Comparison of ENCODE assay signal across 8 mouse cellular contexts in the genomic region with DNA sequence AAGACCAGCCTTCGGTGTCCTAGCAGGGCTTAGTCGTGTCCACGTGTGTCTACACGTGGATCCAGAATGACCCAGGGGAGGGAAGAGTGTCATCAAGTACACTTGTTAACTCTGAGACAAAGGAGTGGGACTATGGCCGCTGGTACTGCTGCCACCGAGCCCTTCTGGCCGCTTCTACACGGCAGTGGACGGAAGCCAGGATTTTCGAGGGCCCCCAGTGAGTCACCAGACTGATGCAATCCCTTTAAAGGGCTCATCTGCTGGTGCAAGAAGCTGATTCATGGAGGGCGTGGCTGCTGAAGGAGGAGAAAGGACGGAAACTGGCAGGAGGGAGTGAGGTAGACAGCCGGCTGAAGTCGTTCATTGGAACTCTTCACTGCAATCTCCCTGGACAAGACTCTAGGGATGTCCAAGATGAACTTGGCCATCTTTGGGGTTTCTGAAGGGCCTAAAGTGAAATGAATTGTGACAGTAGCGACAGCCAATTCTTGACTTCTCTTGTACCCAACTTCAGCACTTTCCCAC. TPM values are rescaled to one million over a fixed set of nuclear protein-coding genes. Genes with fewer than 3 reads are reported as not detected.
A peak's percentile ranks its signal among the peaks of the same experiment; 100 is the strongest.
DNase-seq lines count a peak whose midpoint lies in the region; ATAC-seq and TF ChIP-seq lines count a peak whose summit lies in the region.

No protein-coding gene starts in this region.

- peak; percentile 78 for TF ChIP-seq EP300 in CH12.LX (IDR thresholded peaks at IDR 0.05; ENCODE audit: low read length)
- TF ChIP-seq EP300 in heart, postnatal 0 days (IDR thresholded peaks at IDR 0.05; ENCODE audit: low read depth), result peak; percentile 61
- no peak for TF ChIP-seq EP300 in stomach, postnatal 0 days (optimal IDR thresholded peaks at IDR 0.05)

- H3K27me3 ChIP-seq in CH12.LX (replicated peaks), result no peaks in the 10 kb centered on the region
- H3K27me3 ChIP-seq in forebrain, embryonic 12.5 days, result no peaks in the 10 kb centered on the region
- H3K27me3 ChIP-seq in heart, postnatal 0 days (ENCODE audit: control insufficient read depth, insufficient read depth, low read length), result no peaks in the 10 kb centered on the region
- no peaks in the 10 kb centered on the region for H3K27me3 ChIP-seq in liver, embryonic 16.5 days (ENCODE audit: control insufficient read depth, insufficient read depth, low read depth, low read length)
- no peaks in the 10 kb centered on the region for H3K27me3 ChIP-seq in neural tube, embryonic 12.5 days (replicated peaks)
- no peaks in the 10 kb centered on the region for H3K27me3 ChIP-seq in stomach, postnatal 0 days (ENCODE audit: control insufficient read depth, insufficient read depth, low read length)

- peak; percentile 78; the same call in 1 of the 2 replicates for TF ChIP-seq POLR2A in CH12.LX (IDR thresholded peaks at IDR 0.05; ENCODE audit: low read depth, low read length)

- DNase-seq in CH12.LX (ENCODE audit: extremely low read depth), result peak; percentile 97
- DNase-seq in c-Kit-positive CD71-positive TER-119-positive erythroid progenitor cells, embryonic 14.5 days (ENCODE audit: low spot score), result peak; percentile 94
- peak; percentile 97 for DNase-seq in heart, postnatal 0 days (ENCODE audit: low spot score)
- DNase-seq in kidney, postnatal 4 days, result peak; percentile 77 to 87
- DNase-seq in stomach, postnatal 0 days (ENCODE audit: low spot score), result peak; percentile 93

- peaks cover 21 to 77% of the 10 kb centered on the region in 2 experiments for H3K4me1 ChIP-seq in CH12.LX (ENCODE audit: control insufficient read depth in 1 of 2, insufficient read depth in 2 of 2)
- H3K4me1 ChIP-seq in forebrain, embryonic 12.5 days, result peaks cover 46% of the 10 kb centered on the region
- H3K4me1 ChIP-seq in heart, postnatal 0 days (ENCODE audit: control insufficient read depth, insufficient read depth), result peaks cover 42% of the 10 kb centered on the region
- H3K4me1 ChIP-seq in liver, embryonic 16.5 days (ENCODE audit: control insufficient read depth, low read depth, low read length), result peaks cover 65% of the 10 kb centered on the region
- H3K4me1 ChIP-seq in neural tube, embryonic 12.5 days, result peaks cover 38% of the 10 kb centered on the region
- peaks cover 9% of the 10 kb centered on the region for H3K4me1 ChIP-seq in stomach, postnatal 0 days (replicated peaks; ENCODE audit: control insufficient read depth, insufficient read depth)

- H3K9ac ChIP-seq in CH12.LX (ENCODE audit: insufficient read depth, low read depth), result peak overlapping the region; percentile 81
- peak overlapping the region; percentile 59 for H3K9ac ChIP-seq in forebrain, embryonic 12.5 days
- H3K9ac ChIP-seq in heart, postnatal 0 days (replicated peaks; ENCODE audit: low read depth, low read length), result peak overlapping the region; percentile 7
- peak overlapping the region; percentile 61 for H3K9ac ChIP-seq in liver, embryonic 16.5 days (ENCODE audit: low read depth, low read length)
- H3K9ac ChIP-seq in neural tube, embryonic 12.5 days, result peak overlapping the region; percentile 56
- H3K9ac ChIP-seq in stomach, postnatal 0 days (ENCODE audit: low read length), result peak overlapping the region; percentile 57

- H3K79me2 ChIP-seq in CH12.LX (replicated peaks; ENCODE audit: control insufficient read depth, extremely low read depth, insufficient read depth, poor library complexity, severe bottlenecking), result peaks cover 39% of the 10 kb centered on the region

- in situ Hi-C loops in CH12.LX (cut with MboI; ENCODE audit: low pct_ligation_motif_present, low pct_unique_long_range_greater_than_20kb, low sequenced_read_pairs), result no loop called here

- dilution Hi-C loops in CH12.LX (cut with MboI; ENCODE audit: extremely low pct_ligation_motif_present, extremely low pct_unique_long_range_greater_than_20kb, low sequenced_read_pairs), result no loop called here

- H3K36me3 ChIP-seq in CH12.LX (replicated peaks in 1 of 2; ENCODE audit: control insufficient read depth in 1 of 2, insufficient read depth in 1 of 2, low read length in 1 of 2), result peaks cover 9 to 49% of the 10 kb centered on the region in 2 experiments
- H3K36me3 ChIP-seq in forebrain, embryonic 12.5 days (replicated peaks), result peaks cover 3% of the 10 kb centered on the region; the same call in 1 of the 2 replicates
- peaks cover 10% of the 10 kb centered on the region; the same call in 1 of the 2 replicates for H3K36me3 ChIP-seq in heart, postnatal 0 days (replicated peaks; ENCODE audit: control insufficient read depth, insufficient read depth, low read length)
- H3K36me3 ChIP-seq in liver, embryonic 16.5 days (ENCODE audit: control insufficient read depth, insufficient read depth), result no peaks in the 10 kb centered on the region
- peaks cover 8% of the 10 kb centered on the region; the same call in 1 of the 2 replicates for H3K36me3 ChIP-seq in neural tube, embryonic 12.5 days
- H3K36me3 ChIP-seq in stomach, postnatal 0 days (ENCODE audit: control insufficient read depth, insufficient read depth, low read length), result no peaks in the 10 kb centered on the region

- no peak; a peak in 1 of 4 replicates for TF ChIP-seq CTCF in CH12.LX (conservative IDR thresholded peaks at IDR 0.05 in 1 of 2, IDR thresholded peaks at IDR 0.05 in 1 of 2; ENCODE audit: low read depth in 2 of 2, low read length in 2 of 2)
- TF ChIP-seq CTCF in heart, postnatal 0 days (IDR thresholded peaks at IDR 0.05; ENCODE audit: low read depth), result no peak
- peak; percentile 22; the same call in 1 of the 2 replicates for TF ChIP-seq CTCF in stomach, postnatal 0 days (IDR thresholded peaks at IDR 0.05; ENCODE audit: low read depth)

- peak overlapping the region; percentile 91 for H3K4me2 ChIP-seq in CH12.LX (ENCODE audit: insufficient read depth, low read depth, poor library complexity, severe bottlenecking)
- H3K4me2 ChIP-seq in forebrain, embryonic 12.5 days, result peak overlapping the region; percentile 91
- H3K4me2 ChIP-seq in heart, postnatal 0 days (ENCODE audit: low read depth, low read length), result peak overlapping the region; percentile 74
- H3K4me2 ChIP-seq in liver, embryonic 16.5 days (ENCODE audit: low read depth, low read length), result peak overlapping the region; percentile 99
- H3K4me2 ChIP-seq in neural tube, embryonic 12.5 days (replicated peaks), result peak overlapping the region; percentile 96
- peak overlapping the region; percentile 90 for H3K4me2 ChIP-seq in stomach, postnatal 0 days (replicated peaks; ENCODE audit: low read depth)

- no peak for TF ChIP-seq RAD21 in CH12.LX (IDR thresholded peaks at IDR 0.05; ENCODE audit: low read depth, low read length)

- WGBS in forebrain, embryonic 12.5 days, result under 1% methylated on average over 15 of the region's 15 CpGs
- under 1% methylated on average over 15 of the region's 15 CpGs for WGBS in heart, postnatal 0 days
- under 1% methylated on average over 15 of the region's 15 CpGs for WGBS in liver, embryonic 16.5 days (ENCODE audit: insufficient replicate concordance)
- 2% methylated on average over 15 of the region's 15 CpGs for WGBS in neural tube, embryonic 12.5 days
- under 1% methylated on average over 15 of the region's 15 CpGs for WGBS in stomach, postnatal 0 days

- H3K27ac ChIP-seq in CH12.LX (ENCODE audit: insufficient read depth, low read depth), result peak overlapping the region; percentile 98
- H3K27ac ChIP-seq in forebrain, embryonic 12.5 days, result peak overlapping the region; percentile 82
- H3K27ac ChIP-seq in heart, postnatal 0 days (ENCODE audit: low read depth), result peak overlapping the region; percentile 90
- peak overlapping the region; percentile 93 for H3K27ac ChIP-seq in liver, embryonic 16.5 days (ENCODE audit: low read length)
- peak overlapping the region; percentile 62 for H3K27ac ChIP-seq in neural tube, embryonic 12.5 days
- H3K27ac ChIP-seq in stomach, postnatal 0 days (replicated peaks), result peak overlapping the region; percentile 95

- H3K4me3 ChIP-seq in CH12.LX (replicated peaks in 1 of 3; ENCODE audit: low read depth in 2 of 3, low read length in 2 of 3, poor library complexity in 1 of 3), result peak overlapping the region; percentile 43 to 74 (median 53)
- H3K4me3 ChIP-seq in forebrain, embryonic 12.5 days (replicated peaks), result peak overlapping the region; percentile 77
- peak overlapping the region; percentile 73 for H3K4me3 ChIP-seq in heart, postnatal 0 days (ENCODE audit: low read depth, low read length)
- H3K4me3 ChIP-seq in liver, embryonic 16.5 days (ENCODE audit: low read depth, low read length), result peak overlapping the region; percentile 94
- peak overlapping the region; percentile 95 for H3K4me3 ChIP-seq in neural tube, embryonic 12.5 days
- H3K4me3 ChIP-seq in stomach, postnatal 0 days (ENCODE audit: low read depth, low read length), result peak overlapping the region; percentile 97

- ATAC-seq in forebrain, embryonic 12.5 days (ENCODE audit: low FRiP score), result peak; percentile 45; the same call in 1 of the 2 replicates
- peak; percentile 79 for ATAC-seq in heart, postnatal 0 days (ENCODE audit: insufficient read depth, low read depth)
- peak; percentile 84 for ATAC-seq in liver, embryonic 16.5 days (ENCODE audit: low read depth)
- ATAC-seq in neural tube, embryonic 12.5 days (ENCODE audit: low FRiP score, low read depth), result peak; percentile 60
- peak; percentile 80 for ATAC-seq in stomach, postnatal 0 days (ENCODE audit: low FRiP score, low TSS enrichment)

- no peaks in the 10 kb centered on the region for H3K9me3 ChIP-seq in CH12.LX (replicated peaks; ENCODE audit: low read length)
- H3K9me3 ChIP-seq in forebrain, embryonic 12.5 days, result no peaks in the 10 kb centered on the region
- H3K9me3 ChIP-seq in heart, postnatal 0 days (replicated peaks; ENCODE audit: control insufficient read depth, low read length), result no peaks in the 10 kb centered on the region
- no peaks in the 10 kb centered on the region for H3K9me3 ChIP-seq in liver, embryonic 16.5 days (replicated peaks; ENCODE audit: control insufficient read depth, low read length)
- H3K9me3 ChIP-seq in neural tube, embryonic 12.5 days, result no peaks in the 10 kb centered on the region
- no peaks in the 10 kb centered on the region for H3K9me3 ChIP-seq in stomach, postnatal 0 days (ENCODE audit: control insufficient read depth, low read length)

RNA-seq across cellular contexts. Expression of a gene that starts 0.6 kb away (rescaled TPM):
- total RNA-seq in CH12.LX (2012; rRNA removed), result 12.0 and 16.4 TPM in 2 replicates
- total RNA-seq in CH12.LX (2014; rRNA removed), result 6.4 and 8.6 TPM in 2 replicates
- polyA plus RNA-seq in CH12.LX (2012; ENCODE audit: insufficient read length, low read depth), result 30.4 and 33.0 TPM in 2 replicates
- 42.8 and 48.5 TPM in 2 replicates for polyA plus RNA-seq in forebrain, embryonic 12.5 days (2016; fragmentation: Nextera tagmentation; extraction: Ambion mirVana)
- 19.9 and 22.8 TPM in 2 replicates for total RNA-seq in heart, postnatal 0 days (2014; rRNA removed; ENCODE audit: low replicate concordance)
- polyA plus RNA-seq in heart, postnatal 0 days (2015; fragmentation: Nextera tagmentation; extraction: Ambion mirVana), result 14.2 and 17.3 TPM in 2 replicates
- 12.7 and 12.9 TPM in 2 replicates for polyA plus RNA-seq in liver, embryonic 16.5 days (2015; fragmentation: Nextera tagmentation; extraction: Ambion mirVana)
- polyA plus RNA-seq in neural tube, embryonic 12.5 days (2016; fragmentation: Nextera tagmentation; extraction: Ambion mirVana), result 46.2 and 49.4 TPM in 2 replicates
- polyA plus RNA-seq in stomach, postnatal 0 days (2015; fragmentation: Nextera tagmentation; extraction: Ambion mirVana), result 17.3 and 20.2 TPM in 2 replicates

RNA-seq across cellular contexts. Expression of a gene that starts 6.7 kb away (rescaled TPM):
- 48.4 and 52.1 TPM in 2 replicates for total RNA-seq in CH12.LX (2012; rRNA removed)
- 54.1 and 63.9 TPM in 2 replicates for total RNA-seq in CH12.LX (2014; rRNA removed)
- polyA plus RNA-seq in CH12.LX (2012; ENCODE audit: insufficient read length, low read depth), result 38.1 and 49.2 TPM in 2 replicates
- 41.9 and 46.6 TPM in 2 replicates for polyA plus RNA-seq in forebrain, embryonic 12.5 days (2016; fragmentation: Nextera tagmentation; extraction: Ambion mirVana)
- total RNA-seq in heart, postnatal 0 days (2014; rRNA removed; ENCODE audit: low replicate concordance), result 30.9 and 186 TPM in 2 replicates
- polyA plus RNA-seq in heart, postnatal 0 days (2015; fragmentation: Nextera tagmentation; extraction: Ambion mirVana), result 41.7 and 43.1 TPM in 2 replicates
- polyA plus RNA-seq in liver, embryonic 16.5 days (2015; fragmentation: Nextera tagmentation; extraction: Ambion mirVana), result 23.3 and 25.3 TPM in 2 replicates
- polyA plus RNA-seq in neural tube, embryonic 12.5 days (2016; fragmentation: Nextera tagmentation; extraction: Ambion mirVana), result 38.8 and 38.9 TPM in 2 replicates
- 41.8 and 46.5 TPM in 2 replicates for polyA plus RNA-seq in stomach, postnatal 0 days (2015; fragmentation: Nextera tagmentation; extraction: Ambion mirVana)

RNA-seq across cellular contexts. Expression of a gene that starts 44.4 kb away (rescaled TPM):
- 3.5 and 4.3 TPM in 2 replicates for total RNA-seq in CH12.LX (2012; rRNA removed)
- 0.97 and 1.3 TPM in 2 replicates for total RNA-seq in CH12.LX (2014; rRNA removed)
- 0.93 and 1.3 TPM in 2 replicates for polyA plus RNA-seq in CH12.LX (2012; ENCODE audit: insufficient read length, low read depth)
- polyA plus RNA-seq in forebrain, embryonic 12.5 days (2016; fragmentation: Nextera tagmentation; extraction: Ambion mirVana), result 13.1 and 15.9 TPM in 2 replicates
- total RNA-seq in heart, postnatal 0 days (2014; rRNA removed; ENCODE audit: low replicate concordance), result 53.1 and 69.1 TPM in 2 replicates
- polyA plus RNA-seq in heart, postnatal 0 days (2015; fragmentation: Nextera tagmentation; extraction: Ambion mirVana), result 26.8 and 28.5 TPM in 2 replicates
- 11.6 and 13.0 TPM in 2 replicates for polyA plus RNA-seq in liver, embryonic 16.5 days (2015; fragmentation: Nextera tagmentation; extraction: Ambion mirVana)
- 28.7 and 33.5 TPM in 2 replicates for polyA plus RNA-seq in neural tube, embryonic 12.5 days (2016; fragmentation: Nextera tagmentation; extraction: Ambion mirVana)
- 39.7 and 39.9 TPM in 2 replicates for polyA plus RNA-seq in stomach, postnatal 0 days (2015; fragmentation: Nextera tagmentation; extraction: Ambion mirVana)

RNA-seq across cellular contexts. Expression of a gene that starts 44.8 kb away (rescaled TPM):
- total RNA-seq in CH12.LX (2012; rRNA removed) (6.7 and 8.3 TPM in 2 replicates), CH12.LX (2014; rRNA removed) (3.9 and 5.8 TPM in 2 replicates)
- polyA plus RNA-seq in CH12.LX (2012; ENCODE audit: insufficient read length, low read depth), result 5.0 and 6.0 TPM in 2 replicates
- 26.8 and 32.2 TPM in 2 replicates for polyA plus RNA-seq in forebrain, embryonic 12.5 days (2016; fragmentation: Nextera tagmentation; extraction: Ambion mirVana)
- 1.4 and 5.9 TPM in 2 replicates for total RNA-seq in heart, postnatal 0 days (2014; rRNA removed; ENCODE audit: low replicate concordance)
- 3.8 and 4.2 TPM in 2 replicates for polyA plus RNA-seq in heart, postnatal 0 days (2015; fragmentation: Nextera tagmentation; extraction: Ambion mirVana)
- 1.4 TPM in 2 replicates for polyA plus RNA-seq in liver, embryonic 16.5 days (2015; fragmentation: Nextera tagmentation; extraction: Ambion mirVana)
- polyA plus RNA-seq in neural tube, embryonic 12.5 days (2016; fragmentation: Nextera tagmentation; extraction: Ambion mirVana), result 23.7 and 24.1 TPM in 2 replicates
- polyA plus RNA-seq in stomach, postnatal 0 days (2015; fragmentation: Nextera tagmentation; extraction: Ambion mirVana), result 3.6 and 5.1 TPM in 2 replicates

RNA-seq across cellular contexts. Expression of a gene that starts 56.4 kb away (rescaled TPM):
- 89.6 and 91.3 TPM in 2 replicates for total RNA-seq in CH12.LX (2012; rRNA removed)
- total RNA-seq in CH12.LX (2014; rRNA removed), result 99.6 and 102 TPM in 2 replicates
- 101 and 113 TPM in 2 replicates for polyA plus RNA-seq in CH12.LX (2012; ENCODE audit: insufficient read length, low read depth)
- 125 and 132 TPM in 2 replicates for polyA plus RNA-seq in forebrain, embryonic 12.5 days (2016; fragmentation: Nextera tagmentation; extraction: Ambion mirVana)
- total RNA-seq in heart, postnatal 0 days (2014; rRNA removed; ENCODE audit: low replicate concordance), result 52.4 and 84.0 TPM in 2 replicates
- 139 and 142 TPM in 2 replicates for polyA plus RNA-seq in heart, postnatal 0 days (2015; fragmentation: Nextera tagmentation; extraction: Ambion mirVana)
- polyA plus RNA-seq in liver, embryonic 16.5 days (2015; fragmentation: Nextera tagmentation; extraction: Ambion mirVana), result 65.7 and 69.9 TPM in 2 replicates
- polyA plus RNA-seq in neural tube, embryonic 12.5 days (2016; fragmentation: Nextera tagmentation; extraction: Ambion mirVana), result 131 and 135 TPM in 2 replicates
- polyA plus RNA-seq in stomach, postnatal 0 days (2015; fragmentation: Nextera tagmentation; extraction: Ambion mirVana), result 81.9 and 90.0 TPM in 2 replicates

Comparison
In these comparisons a context has a peak if more than half of its experiments do, and no peak if none do; other contexts are left out.
1. Peak in every context shown above with its lines: DNase-seq, ATAC-seq, H3K4me3 ChIP-seq and H3K27ac ChIP-seq.
2. H3K9ac ChIP-seq: peak in every context shown above with its lines; median percentile 81 in CH12.LX; 61 in liver, embryonic 16.5 days; 59 in forebrain, embryonic 12.5 days; 57 in stomach, postnatal 0 days; 56 in neural tube, embryonic 12.5 days; 7 in heart, postnatal 0 days.